Mouse (Mus musculus) kidney, postnatal 0 days (tissue): Measurements from ENCODE around the gene Sstr4. TPM values are rescaled to one million over a fixed set of nuclear protein-coding genes. Genes with fewer than 3 reads are reported as not detected.

Source experiments
- ATAC-seq: fragments of 200-750 bp; cut with Nextera tagmentation; replicated peaks from 2 replicates; pipeline ENCODE4 v1.8.0; 2017; ENCODE audit warnings: low read depth, moderate number of reproducible peaks, moderate TSS enrichment, moderate library complexity; ENCODE audit not compliant: low FRiP score
- DNase-seq: peaks from one replicate; pipeline ENCODE4 v3.0.0-alpha.2; 2016; ENCODE audit warnings: low spot score
- H3K27ac ChIP-seq: fragments of 300-500 bp; sonication (generic); 2 replicates; pipeline ENCODE4 v1.5.1; 2014; ENCODE audit warnings: mild to moderate bottlenecking
- H3K27me3 ChIP-seq: fragments of 300-500 bp; sonication (generic); 2 replicates; pipeline ENCODE4 v1.6.1; 2014; ENCODE audit warnings: low read length, mixed read lengths; ENCODE audit not compliant: insufficient read depth
- H3K36me3 ChIP-seq: fragments of 300-500 bp; sonication (generic); 2 replicates; pipeline ENCODE4 v1.6.1; 2014; ENCODE audit warnings: low read length, mixed read lengths; ENCODE audit not compliant: insufficient read depth
- H3K4me1 ChIP-seq: fragments of 300-500 bp; sonication (generic); replicated peaks from 2 replicates; pipeline ENCODE4 v1.6.1; 2014; ENCODE audit warnings: antibody characterized with exemption, low read length, mixed read lengths; ENCODE audit not compliant: insufficient read depth
- H3K4me2 ChIP-seq: fragments of 300-500 bp; sonication (generic); 2 replicates; pipeline ENCODE4 v1.6.1; 2014; ENCODE audit warnings: mild to moderate bottlenecking, low read length, moderate library complexity, mixed read lengths
- H3K4me3 ChIP-seq: fragments of 300-500 bp; sonication (generic); replicated peaks from 2 replicates; pipeline ENCODE4 v1.5.1; 2014; ENCODE audit warnings: low read depth, low read length
- H3K9ac ChIP-seq: fragments of 300-500 bp; sonication (generic); 2 replicates; pipeline ENCODE4 v1.6.1; 2014; ENCODE audit warnings: low read depth, low read length
- H3K9me3 ChIP-seq: fragments of 300-500 bp; sonication (generic); replicated peaks from 2 replicates; pipeline ENCODE4 v1.6.1; 2016; ENCODE audit warnings: low read length, inconsistent platforms, mixed read lengths
- CTCF ChIP-seq: IDR thresholded peaks from 2 replicates; pipeline ENCODE4 v1.5.1; 2016; ENCODE audit warnings: antibody characterized with exemption, low read depth, mild to moderate bottlenecking, moderate library complexity
- WGBS: fragments of 180-500 bp; shearing (Covaris S2); extraction: QIAGEN DNeasy Blood & Tissue Kit; methylation state at CpG from one replicate; pipeline ENCODE4 v1.1.7; 2014; 5-methylcytosine and 5-hydroxymethylcytosine counted together
- polyA plus RNA-seq: library from polyadenylated mRNA; unstranded; fragments of >200 nt; fragmentation: Nextera tagmentation; extraction: Ambion mirVana; gene quantifications from 2 replicates; pipeline ENCODE4 v1.2.1, GENCODE M21; 2015

Gene Sstr4
- polyA plus RNA-seq, 1 experiment from 2014 or later = 0.16 TPM

GRCm38 (mm10) chr2:148357145-148357544, 38.0 kb upstream of the Sstr4 start:
- DNase-seq = no peak
- no peak overlapping the region for H3K4me2 ChIP-seq
- 84% methylated on average over 1 of the region's 1 CpGs for WGBS

GRCm38 (mm10) chr2:148364536-148364935, 30.6 kb upstream of the Sstr4 start:
- Histone ChIP-seq H3K36me3 (no peaks in the 10 kb centered on the region), H3K4me3 (no peak overlapping the region), H3K4me1 (no peaks in the 10 kb centered on the region), H3K4me2 (no peak overlapping the region), H3K9me3 (no peaks in the 10 kb centered on the region), H3K27ac (no peak overlapping the region), H3K27me3 (no peaks in the 10 kb centered on the region), H3K9ac (no peak overlapping the region)
- no peak for ATAC-seq
- DNase-seq = no peak
- TF ChIP-seq CTCF = no peak
- WGBS = 88% methylated on average over 3 of the region's 3 CpGs

More at GRCm38 (mm10) chr2:148357145-148357544, 38.0 kb upstream of the Sstr4 start:
- Histone ChIP-seq H3K27me3 (no peaks in the 10 kb centered on the region), H3K27ac (no peak overlapping the region), H3K9me3 (no peaks in the 10 kb centered on the region), H3K9ac (no peak overlapping the region), H3K36me3 (no peaks in the 10 kb centered on the region), H3K4me1 (no peaks in the 10 kb centered on the region), H3K4me3 (no peak overlapping the region)
- no peak for ATAC-seq
- TF ChIP-seq CTCF = no peak

DNA sequence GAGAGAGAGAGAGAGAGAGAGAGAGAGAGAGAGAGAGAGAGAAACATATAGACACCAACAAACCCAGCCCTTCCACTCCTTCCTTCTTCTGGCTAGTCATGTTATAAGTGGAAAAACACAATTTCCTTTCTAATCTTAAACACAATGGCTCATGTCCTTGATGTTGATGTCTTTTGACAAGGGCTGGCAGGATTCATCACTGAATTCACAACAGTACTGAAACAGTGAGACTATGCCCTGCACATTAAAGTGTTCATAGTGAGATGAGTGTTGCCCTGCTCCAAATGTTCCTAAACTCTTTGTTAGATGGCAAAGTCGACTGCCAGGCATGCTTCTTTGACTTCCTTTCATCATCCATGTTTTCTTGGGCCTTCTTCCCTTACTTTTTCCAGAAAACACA, 29.9 kb upstream of the Sstr4 start:
- no peak for TF ChIP-seq CTCF
- H3K27me3 ChIP-seq = no peaks in the 10 kb centered on the region
- no peak overlapping the region for H3K4me2 ChIP-seq
- no peaks in the 10 kb centered on the region for H3K4me1 ChIP-seq
- no peaks in the 10 kb centered on the region for H3K36me3 ChIP-seq
- H3K9ac ChIP-seq = no peak overlapping the region
- no peaks in the 10 kb centered on the region for H3K9me3 ChIP-seq
- no peak overlapping the region for H3K4me3 ChIP-seq
- no peak overlapping the region for H3K27ac ChIP-seq
- 25% methylated on average over 1 of the region's 1 CpGs for WGBS
- ATAC-seq = no peak
- no peak for DNase-seq

- H3K36me3 ChIP-seq = no peaks in the 10 kb centered on the region
- no peak for TF ChIP-seq CTCF
Measured at GRCm38 (mm10) chr2:148371743-148372630, 23.2 kb upstream of the Sstr4 start.

DNA sequence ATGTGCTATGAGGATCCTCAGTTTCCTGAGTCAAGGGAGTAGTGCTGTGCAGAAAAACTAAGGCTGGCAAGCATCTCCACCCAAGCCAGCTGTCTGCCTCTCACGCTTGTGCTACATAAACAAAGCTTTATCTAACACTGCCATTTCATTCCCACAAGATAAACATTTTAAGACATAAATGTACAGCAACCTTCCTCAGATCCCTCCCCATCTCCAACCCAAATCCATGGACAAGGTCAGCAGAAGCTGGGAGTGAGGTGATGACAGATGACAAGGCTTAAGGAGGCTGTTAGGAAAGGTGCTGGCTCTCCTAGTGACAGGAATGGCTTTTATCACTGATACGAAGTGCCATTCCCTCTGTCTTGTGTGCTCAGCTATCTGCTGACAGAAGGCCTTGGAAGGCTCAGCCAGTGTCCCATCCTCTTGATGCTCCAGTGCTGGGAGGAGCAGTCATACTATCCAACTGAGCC, 21.5 kb upstream of the Sstr4 start:
- DNase-seq = no peak
- ATAC-seq = no peak

More at GRCm38 (mm10) chr2:148371743-148372630, 23.2 kb upstream of the Sstr4 start:
- DNase-seq (no peak), ATAC-seq (no peak)
- Histone ChIP-seq H3K4me2 (no peak overlapping the region), H3K4me1 (no peaks in the 10 kb centered on the region), H3K27me3 (no peaks in the 10 kb centered on the region), H3K27ac (no peak overlapping the region), H3K9me3 (no peaks in the 10 kb centered on the region), H3K9ac (no peak overlapping the region), H3K4me3 (no peak overlapping the region)
- WGBS = 46% methylated on average over 4 of the region's 4 CpGs

DNA sequence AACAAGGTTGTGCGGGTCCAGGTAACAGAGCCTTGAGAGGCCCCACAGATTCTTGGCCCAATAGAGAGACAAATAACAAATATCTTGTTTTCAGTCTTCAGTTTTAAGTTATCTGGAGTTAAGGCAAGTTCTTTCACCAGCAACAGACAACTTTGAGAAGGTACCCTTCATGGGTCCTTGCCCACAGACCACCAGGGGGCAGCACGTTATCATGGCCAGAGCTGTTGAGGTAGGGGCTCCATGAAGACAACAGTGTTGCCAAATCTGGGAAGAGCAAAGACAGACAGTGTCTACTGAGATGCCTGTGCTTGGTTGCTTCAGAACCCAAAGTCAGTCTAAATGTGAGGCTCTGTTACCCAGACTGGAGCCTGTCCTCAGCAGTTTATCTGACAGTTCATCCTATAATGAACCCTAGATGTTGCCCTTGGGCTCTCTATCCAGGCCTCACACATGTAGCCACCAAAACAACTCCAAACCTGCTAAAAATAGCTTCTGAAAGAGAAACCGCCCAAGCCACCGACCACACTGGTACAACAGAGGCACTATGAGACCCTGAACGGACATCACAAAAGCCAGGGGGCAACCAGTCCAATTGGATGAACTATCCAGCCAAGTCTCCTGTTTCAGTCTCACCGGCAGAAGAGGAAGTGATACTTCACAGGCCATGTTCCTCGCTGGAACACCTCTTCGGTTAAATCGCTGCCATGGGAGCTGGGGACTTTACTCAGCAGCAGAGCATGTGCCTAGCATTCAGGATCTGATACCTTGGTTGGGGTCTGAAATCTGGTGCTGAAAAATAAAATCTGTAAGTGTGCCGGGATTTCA, 19.6 kb upstream of the Sstr4 start:
- peak; percentile 16 for DNase-seq
- H3K4me2 ChIP-seq = no peak overlapping the region

More for the DNA sequence above, 21.5 kb upstream of the Sstr4 start:
- no peak for TF ChIP-seq CTCF
- H3K9me3 ChIP-seq = no peaks in the 10 kb centered on the region
- WGBS = 71% methylated on average over 2 of the region's 2 CpGs
- no peak overlapping the region for H3K27ac ChIP-seq
- no peaks in the 10 kb centered on the region for H3K4me1 ChIP-seq
- no peaks in the 10 kb centered on the region for H3K27me3 ChIP-seq
- no peak overlapping the region for H3K4me3 ChIP-seq
- no peak overlapping the region for H3K9ac ChIP-seq
- H3K4me2 ChIP-seq = no peak overlapping the region
- no peaks in the 10 kb centered on the region for H3K36me3 ChIP-seq

More for the DNA sequence above, 19.6 kb upstream of the Sstr4 start:
- Histone ChIP-seq H3K27me3 (no peaks in the 10 kb centered on the region), H3K4me3 (no peak overlapping the region), H3K36me3 (no peaks in the 10 kb centered on the region), H3K9ac (no peak overlapping the region), H3K27ac (no peak overlapping the region), H3K4me1 (no peaks in the 10 kb centered on the region), H3K9me3 (no peaks in the 10 kb centered on the region)
- WGBS = 69% methylated on average over 10 of the region's 10 CpGs
- peak; percentile 40; the same call in 1 of the 2 replicates for ATAC-seq
- peak; percentile 78 for TF ChIP-seq CTCF
